Mouse (Mus musculus): ENCODE results near the gene Aaed1.

The Aaed1 gene

GRCm38 (mm10) chr13:64312024-64312915, at the start of gene Aaed1:
Gene Aaed1, minus strand, starts transcription at chr13:64312710.
- peak; percentile 87 for DNase-seq

GRCm38 (mm10) chr13:64362139-64362538, 49.6 kb upstream of the Aaed1 start:
- no peak for DNase-seq

- DNase-seq: no peak
These were observed 48.5 kb upstream of the Aaed1 start for GRCm38 (mm10) chr13:64361020-64361419.

- peak; percentile 80 for DNase-seq
These were observed 47.2 kb upstream of the Aaed1 start for GRCm38 (mm10) chr13:64359702-64360101.

GRCm38 (mm10) chr13:64358476-64358875, 46.0 kb upstream of the Aaed1 start:
- DNase-seq: no peak

- DNase-seq: no peak
These were observed 44.9 kb upstream of the Aaed1 start for GRCm38 (mm10) chr13:64357389-64357788.

- no peak for DNase-seq
These were observed 37.0 kb upstream of the Aaed1 start for GRCm38 (mm10) chr13:64349474-64349873.

GRCm38 (mm10) chr13:64344082-64344501, 31.6 kb upstream of the Aaed1 start:
- peak; percentile 51 for DNase-seq

GRCm38 (mm10) chr13:64343598-64343997, 31.1 kb upstream of the Aaed1 start:
- no peak for DNase-seq

- no peak for DNase-seq
These were observed 23.1 kb upstream of the Aaed1 start for GRCm38 (mm10) chr13:64335546-64336132.

- DNase-seq: no peak
These were observed 20.6 kb upstream of the Aaed1 start for GRCm38 (mm10) chr13:64333102-64333501.

- DNase-seq: no peak
These were observed 19.8 kb upstream of the Aaed1 start for GRCm38 (mm10) chr13:64332321-64332720.

- DNase-seq: no peak
These were observed 10.2 kb upstream of the Aaed1 start for GRCm38 (mm10) chr13:64322561-64323281.

- no peak for DNase-seq
These were observed 7.8 kb upstream of the Aaed1 start for GRCm38 (mm10) chr13:64320334-64320733.

- DNase-seq: no peak
These were observed 7.3 kb upstream of the Aaed1 start for GRCm38 (mm10) chr13:64319782-64320181.

- DNase-seq: no peak
These were observed 5.8 kb upstream of the Aaed1 start for GRCm38 (mm10) chr13:64318355-64318754.

GRCm38 (mm10) chr13:64315483-64316050, 3.1 kb upstream of the Aaed1 start:
- no peak for DNase-seq

GRCm38 (mm10) chr13:64314041-64314440, 1.5 kb upstream of the Aaed1 start:
- DNase-seq: no peak

- DNase-seq: no peak
These were observed 393 bp upstream of the Aaed1 start for GRCm38 (mm10) chr13:64312916-64313289.

- DNase-seq: no peak
These were observed 1.2 kb downstream of the Aaed1 start for GRCm38 (mm10) chr13:64311266-64311665.

GRCm38 (mm10) chr13:64310585-64310984, 1.9 kb downstream of the Aaed1 start:
- no peak for DNase-seq

- DNase-seq: no peak
These were observed 2.7 kb downstream of the Aaed1 start for GRCm38 (mm10) chr13:64309842-64310241.

GRCm38 (mm10) chr13:64309036-64309435, 3.5 kb downstream of the Aaed1 start:
- DNase-seq: no peak

All from cerebellum, adult 11 months (tissue).